Mouse (Mus musculus): ENCODE results near the gene Parp3. TPM values are rescaled to one million over a fixed set of nuclear protein-coding genes. Genes with fewer than 3 reads are reported as not detected.
"Not testable (repeated sequence)": the region's sequence is repeated elsewhere in the genome, so short reads cannot be mapped to it uniquely, and the experiment has no call there.

The Parp3 gene
- total RNA-seq (2021) = 1 to 10 TPM; 2.8 to 3.3 TPM

DNA sequence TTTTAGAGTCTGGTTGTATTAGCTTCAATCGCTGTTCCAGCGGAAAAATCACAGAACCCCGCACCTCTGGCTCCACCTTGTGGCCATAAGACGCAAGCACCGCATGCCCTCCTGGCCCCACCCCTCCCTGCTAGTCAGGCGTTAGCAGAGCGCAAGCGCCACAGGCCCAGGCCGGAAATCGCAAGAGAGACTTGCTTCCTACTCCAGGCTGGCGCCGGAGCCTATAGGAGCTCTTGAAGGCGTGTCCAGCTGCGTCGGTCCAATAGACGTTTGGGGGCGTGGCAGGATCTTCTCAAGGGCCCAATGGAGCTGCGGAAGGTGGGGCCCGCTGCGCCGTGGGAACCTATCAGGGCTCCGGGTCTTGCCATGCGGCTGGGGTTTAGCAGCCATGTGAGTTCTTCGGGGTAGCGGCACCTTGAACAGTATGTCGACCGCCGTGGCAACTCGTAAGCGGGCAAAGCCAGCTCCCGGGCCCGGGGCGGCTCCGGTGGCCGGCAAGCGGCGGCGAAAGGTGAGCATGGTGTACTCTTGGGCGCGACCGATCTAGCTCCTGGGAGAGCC lies at the start of gene Parp3:
Gene Parp3, minus strand, starts transcription at position 26 of the 561 bp plus-strand sequence.
- peak; percentile 99 for DNase-seq
- intact Hi-C loops (cut with DNase I) = no loop called here

DNA sequence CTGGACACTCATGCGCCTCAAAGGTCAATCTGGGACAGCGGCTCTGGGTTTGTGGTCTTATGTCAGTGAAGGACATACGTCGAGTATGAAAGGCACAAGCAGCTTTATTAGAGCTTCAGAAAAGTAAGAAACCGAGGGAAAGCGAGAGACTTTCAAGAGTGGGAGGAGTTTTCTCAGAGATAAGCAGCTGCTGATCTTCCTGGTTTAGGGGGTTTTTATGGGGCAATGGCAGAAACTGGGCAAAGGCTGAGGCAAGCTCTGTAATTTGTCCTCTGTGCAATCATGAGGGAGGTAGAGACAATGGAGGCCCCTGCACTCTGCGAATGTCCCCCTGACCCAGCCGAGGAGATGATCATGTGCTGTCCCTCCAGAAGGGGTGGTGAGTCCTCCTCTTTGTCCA lies 43.2 kb upstream of the Parp3 start:
- intact Hi-C loops (cut with DNase I) = no loop called here
- DNase-seq = no peak

DNA sequence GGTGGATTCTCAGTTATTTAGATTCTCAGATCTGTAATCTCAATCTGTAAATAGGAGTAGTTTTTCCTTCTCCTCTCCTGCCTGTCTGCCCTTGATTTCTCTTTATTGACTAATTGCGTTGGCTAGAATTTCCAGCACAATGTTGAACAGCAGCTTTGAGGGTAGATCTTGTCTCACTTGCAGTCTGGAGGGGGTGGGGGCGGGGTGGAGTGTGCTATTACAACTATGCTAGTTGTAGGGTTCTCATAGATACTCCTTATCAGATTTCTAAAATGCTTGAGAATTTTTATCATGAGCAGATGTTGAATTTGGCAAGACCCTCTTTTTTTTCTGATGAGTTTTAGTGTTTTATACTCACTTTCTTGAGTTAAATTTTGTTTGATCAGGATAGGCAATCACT lies 42.7 kb upstream of the Parp3 start:
- no peak for DNase-seq
- intact Hi-C loops (cut with DNase I) = no loop called here

DNA sequence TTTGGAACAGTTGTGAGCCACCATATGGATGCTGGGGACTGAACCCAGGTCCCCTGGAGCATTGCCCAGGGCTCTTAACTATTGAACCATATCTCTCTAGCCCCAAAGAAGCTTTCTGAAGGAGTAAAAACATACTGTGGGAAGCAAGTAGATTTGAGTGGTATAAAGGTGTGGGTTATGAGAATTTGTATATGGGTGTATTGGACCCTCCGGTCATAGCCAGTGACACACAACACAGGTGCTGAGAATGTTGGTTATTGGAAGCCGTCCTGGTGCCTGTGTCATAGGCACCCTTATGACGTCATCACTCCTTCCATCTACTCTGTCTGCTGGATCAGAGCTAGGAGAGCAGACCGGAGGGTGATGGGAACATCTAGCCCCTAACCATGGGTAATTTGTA lies 37.5 kb upstream of the Parp3 start, which contains the start of gene Iqcf5:
Gene Iqcf5, plus strand, starts transcription at position 301 of the 400 bp plus-strand sequence.
- intact Hi-C loops (cut with DNase I) = no loop called here
- DNase-seq = no peak

DNA sequence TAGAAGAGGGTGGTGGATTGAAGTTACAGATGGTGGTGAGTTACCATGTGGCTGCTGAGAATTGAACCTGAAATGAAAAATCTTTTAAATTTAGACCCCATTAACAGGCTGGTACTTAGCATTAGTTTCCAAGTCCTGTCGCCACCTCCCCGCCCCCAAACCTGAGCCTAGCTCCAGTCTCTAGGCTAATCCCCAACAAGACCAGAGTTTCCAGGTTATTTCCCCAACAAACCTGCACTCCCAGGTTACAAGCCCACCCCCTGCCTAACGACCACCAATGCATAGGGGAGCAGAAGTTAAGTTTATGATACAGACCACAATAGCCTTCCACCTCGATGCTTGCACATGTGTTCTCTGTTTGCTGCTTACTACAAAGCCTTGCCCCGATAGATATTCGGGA lies 36.8 kb upstream of the Parp3 start:
- intact Hi-C loops (cut with DNase I) = no loop called here

DNA sequence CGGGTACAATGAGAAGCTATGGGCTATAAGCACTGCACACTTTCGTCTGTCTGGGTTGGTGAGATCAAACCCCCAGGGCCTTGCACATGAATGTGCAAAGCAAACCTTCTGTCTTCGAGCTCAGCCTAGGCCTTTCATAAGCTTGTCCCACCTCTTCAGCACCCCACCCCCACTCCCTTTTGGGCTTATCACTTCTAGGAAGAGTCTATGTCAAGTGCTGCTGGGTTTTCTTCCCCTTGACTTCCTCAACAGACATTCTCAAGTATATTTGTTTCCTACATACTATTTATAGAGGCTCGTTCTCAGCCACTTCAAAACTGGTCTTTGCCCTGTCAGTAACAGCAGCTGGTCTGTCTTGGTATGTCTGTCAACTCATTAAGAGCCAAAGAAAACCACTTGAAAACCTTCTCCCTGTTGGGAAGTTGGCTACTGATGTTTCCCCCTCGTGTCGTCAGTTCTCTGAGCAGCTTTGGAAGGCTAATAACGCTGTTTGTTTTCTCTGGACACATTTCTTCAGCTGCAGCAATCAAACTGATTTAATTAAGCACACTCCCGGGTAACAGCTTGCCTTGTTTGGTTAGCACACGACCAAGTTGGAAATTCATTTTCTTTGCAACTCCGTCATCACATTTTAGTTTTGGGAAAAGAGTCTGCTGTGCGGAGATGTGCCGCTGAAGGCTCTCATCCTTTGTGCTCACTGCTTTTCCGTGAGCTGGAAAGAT lies 36.1 kb upstream of the Parp3 start:
- intact Hi-C loops (cut with DNase I) = no loop called here

More for the DNA sequence above, 36.8 kb upstream of the Parp3 start:
- no peak for DNase-seq

DNA sequence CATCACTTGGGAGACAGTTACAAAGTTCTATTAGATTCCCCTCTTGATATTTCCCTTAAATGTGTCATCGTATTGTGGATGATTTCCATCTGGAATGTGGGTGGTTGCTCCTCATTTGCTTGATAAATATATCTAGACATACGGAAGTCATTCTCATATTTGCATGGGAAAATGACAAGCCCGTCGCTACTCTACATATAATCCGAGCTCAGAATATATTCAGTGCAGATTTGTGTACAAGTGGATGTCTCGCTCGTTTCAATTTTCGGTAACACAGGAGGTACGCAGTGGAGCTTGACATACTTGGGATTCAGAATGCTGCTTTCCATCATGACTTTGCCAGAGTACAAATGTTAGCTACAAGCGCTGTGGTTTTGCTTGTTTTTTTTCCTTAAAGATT lies 32.6 kb upstream of the Parp3 start:
- intact Hi-C loops (cut with DNase I) = no loop called here
- DNase-seq = no peak

More for the DNA sequence above, 36.1 kb upstream of the Parp3 start:
- no peak for DNase-seq

DNA sequence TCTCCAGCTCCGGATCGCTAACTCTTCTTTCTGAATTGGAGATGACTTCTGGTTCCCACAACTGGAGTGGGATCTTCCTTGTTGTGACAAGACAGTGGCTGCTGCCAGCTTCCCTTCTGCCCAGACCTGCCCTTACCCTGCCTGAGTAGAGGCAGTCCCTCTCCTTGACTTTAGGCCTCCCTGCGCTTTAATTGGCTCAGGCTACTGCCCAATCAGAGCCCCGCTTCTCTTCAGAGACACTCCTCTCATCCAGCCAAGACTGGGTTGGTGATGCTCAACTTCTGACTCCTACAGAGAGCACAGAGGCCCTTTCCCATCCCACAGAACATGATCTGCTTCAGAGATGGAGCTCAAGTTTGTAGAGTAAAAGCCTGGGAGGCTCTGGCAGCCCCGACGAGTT lies 27.5 kb upstream of the Parp3 start:
- DNase-seq = no peak

DNA sequence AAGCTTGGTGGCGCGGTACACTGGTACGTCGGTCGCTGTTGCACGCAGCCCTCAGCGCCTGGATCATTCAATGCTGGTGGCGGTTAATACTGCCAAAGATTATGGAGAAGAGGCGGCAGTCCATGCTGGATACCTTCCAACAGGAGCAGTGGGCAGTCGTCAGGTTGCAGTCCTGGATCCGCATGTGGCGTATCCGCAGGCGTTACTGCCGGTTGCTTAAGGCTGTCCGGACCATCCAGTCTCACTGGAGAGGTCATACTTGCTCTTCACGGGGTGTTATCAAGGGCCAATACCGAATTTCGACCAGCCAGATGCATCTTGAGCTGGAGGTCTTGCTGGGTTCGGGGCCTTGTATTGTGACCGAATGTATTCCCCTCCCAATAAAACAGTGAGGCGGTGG lies 25.1 kb upstream of the Parp3 start:
- intact Hi-C loops (cut with DNase I) = no loop called here
- no peak for DNase-seq

More for the DNA sequence above, 27.5 kb upstream of the Parp3 start:
- intact Hi-C loops (cut with DNase I) = no loop called here

DNA sequence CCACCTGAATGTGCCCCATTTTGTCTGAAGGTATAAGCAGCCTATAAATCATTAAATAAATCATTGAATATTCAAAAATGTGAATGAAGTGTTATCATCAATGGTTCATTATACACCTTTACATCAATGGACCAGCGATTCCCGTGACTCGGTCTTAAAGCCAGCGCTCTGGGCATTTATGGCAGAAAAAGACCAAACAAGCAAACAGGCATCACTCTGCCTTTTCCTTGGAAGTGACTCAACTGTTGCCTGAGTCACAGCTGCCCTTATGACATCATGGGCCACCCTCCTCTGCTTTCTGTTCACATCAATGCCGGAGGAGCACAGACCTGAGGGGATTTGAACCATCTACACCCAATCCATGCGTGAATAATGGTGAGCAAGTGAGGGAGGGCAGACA lies 22.9 kb upstream of the Parp3 start, which contains the start of gene Iqcf1:
Gene Iqcf1, plus strand, starts transcription at position 301 of the 400 bp plus-strand sequence.
- intact Hi-C loops (cut with DNase I) = no loop called here
- DNase-seq = no peak

DNA sequence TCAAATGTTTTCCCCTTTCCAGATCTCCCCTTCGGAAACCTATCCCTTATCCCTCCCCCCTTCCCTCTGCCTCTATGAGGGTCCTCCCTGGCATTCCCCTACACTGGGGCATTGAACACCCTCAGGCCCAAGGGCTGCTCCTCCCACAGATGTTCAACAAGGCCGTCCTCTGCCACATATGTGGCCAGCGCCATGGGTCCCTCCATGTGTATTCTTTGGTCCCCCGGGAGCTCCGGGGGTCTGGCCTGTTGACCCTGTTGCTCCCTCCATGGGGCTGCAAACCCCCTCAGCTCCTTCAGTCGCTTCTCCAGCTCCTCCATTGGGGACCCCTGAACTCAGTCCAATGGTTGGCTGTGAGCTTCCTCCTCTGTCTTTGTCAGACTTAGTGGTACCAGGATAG lies 10.9 kb upstream of the Parp3 start:
- intact Hi-C loops (cut with DNase I) = not testable (repeated sequence)

DNA sequence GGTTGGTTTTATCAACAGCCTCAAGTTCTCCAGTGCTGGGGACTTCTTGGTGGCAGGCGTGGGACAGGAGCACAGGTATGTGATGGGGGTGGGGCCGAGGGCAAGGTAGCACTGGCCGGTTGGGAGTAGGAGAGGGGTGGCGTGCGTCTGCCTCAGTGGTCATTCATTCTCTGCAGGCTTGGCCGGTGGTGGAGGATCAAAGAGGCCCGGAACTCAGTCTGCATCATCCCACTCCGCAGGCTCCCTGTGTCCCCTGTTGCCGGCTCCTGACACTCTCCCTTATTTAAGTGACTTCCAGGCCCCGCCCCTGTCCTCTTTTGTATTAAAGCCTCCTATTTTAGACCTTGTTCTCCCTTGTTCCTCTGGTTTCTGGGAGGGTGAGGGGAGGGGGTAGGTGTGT lies 8.3 kb upstream of the Parp3 start:
- intact Hi-C loops (cut with DNase I) = no loop called here
- no peak for DNase-seq

More for the DNA sequence above, 10.9 kb upstream of the Parp3 start:
- not testable (repeated sequence) for DNase-seq

DNA sequence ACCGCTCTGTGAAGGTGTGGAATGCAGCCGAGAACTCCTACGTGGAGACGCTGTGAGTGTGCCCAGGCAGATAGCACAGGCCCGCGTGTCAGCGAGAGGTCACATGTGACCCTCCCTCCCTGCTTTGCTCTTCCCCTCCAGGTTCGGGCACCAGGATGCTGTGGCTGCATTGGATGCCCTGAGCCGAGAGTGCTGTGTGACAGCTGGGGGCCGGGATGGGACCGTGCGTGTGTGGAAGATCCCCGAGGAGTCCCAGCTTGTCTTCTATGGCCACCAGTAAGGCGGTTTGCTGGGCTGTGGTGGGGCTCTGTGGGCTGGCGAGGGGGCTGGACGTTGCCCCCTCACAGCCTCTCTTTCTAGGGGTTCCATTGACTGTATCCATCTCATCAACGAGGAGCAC lies 6.9 kb upstream of the Parp3 start:
- intact Hi-C loops (cut with DNase I) = no loop called here
- no peak for DNase-seq

DNA sequence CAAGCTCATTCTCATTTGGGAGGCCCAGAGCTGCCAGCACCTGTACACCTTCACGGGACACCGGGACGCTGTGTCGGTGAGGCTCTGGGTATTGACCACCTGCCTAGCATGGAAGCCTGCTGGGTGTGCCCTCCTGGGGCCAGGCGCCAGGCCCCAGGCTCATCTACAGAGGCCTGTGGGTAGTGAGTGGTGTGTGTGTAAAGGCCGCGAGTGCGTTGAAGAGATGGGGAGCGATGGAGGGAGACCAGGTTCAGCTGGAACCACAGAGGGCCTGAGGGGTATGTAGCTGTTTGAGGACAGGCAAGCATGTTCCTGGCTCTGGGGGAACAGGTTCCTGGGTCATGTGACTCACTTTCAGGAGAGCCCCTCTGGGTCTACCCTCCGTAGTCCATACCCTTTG lies 6.4 kb upstream of the Parp3 start:
- DNase-seq = no peak
- intact Hi-C loops (cut with DNase I) = no loop called here

DNA sequence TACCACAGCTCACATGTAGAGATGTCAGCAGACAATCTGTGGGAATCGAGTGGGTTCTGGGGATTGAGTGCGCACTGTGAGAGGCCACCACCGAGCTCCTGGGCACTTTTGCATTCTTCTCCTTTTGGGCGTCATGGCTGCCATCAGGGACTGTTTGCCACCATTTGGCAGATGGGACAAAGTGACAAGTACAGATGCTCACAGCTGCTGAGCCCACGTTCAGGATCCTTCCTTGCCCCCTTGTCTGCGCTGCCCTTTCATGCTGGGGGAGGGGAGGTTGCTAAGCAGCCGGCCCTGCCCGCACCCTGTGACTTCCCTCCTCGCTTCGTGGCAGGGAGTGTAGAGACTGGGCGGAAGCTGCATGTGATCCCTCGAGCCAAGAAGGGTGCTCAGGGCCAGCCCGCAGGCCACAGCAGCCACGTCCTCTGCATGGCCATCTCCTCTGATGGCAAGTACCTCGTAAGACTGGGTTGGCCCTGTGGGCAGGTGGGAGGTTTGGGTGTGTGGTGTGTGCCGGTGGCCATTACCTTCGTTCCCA lies 5.9 kb upstream of the Parp3 start:
- intact Hi-C loops (cut with DNase I) = no loop called here
- DNase-seq = no peak

DNA sequence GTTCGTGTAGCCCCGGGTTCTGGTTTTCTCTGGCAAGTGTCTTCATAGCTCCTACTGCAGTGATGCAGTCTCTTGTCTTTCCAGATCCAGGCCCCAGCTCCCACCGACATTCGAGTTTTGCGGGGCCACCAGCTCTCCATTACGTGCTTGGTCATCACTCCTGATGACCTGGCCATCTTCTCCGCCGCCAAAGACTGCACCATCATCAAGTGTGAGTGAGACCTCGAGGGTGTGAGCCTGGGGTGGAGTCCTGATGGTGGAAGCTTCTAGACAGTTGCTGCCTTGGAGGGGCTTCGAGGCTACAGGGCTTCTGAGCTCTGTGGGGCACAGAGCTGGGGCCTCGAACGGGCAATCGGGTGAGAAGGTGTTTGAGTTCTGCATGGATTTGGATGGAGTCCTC lies 4.9 kb upstream of the Parp3 start:
- intact Hi-C loops (cut with DNase I) = no loop called here
- no peak for DNase-seq

DNA sequence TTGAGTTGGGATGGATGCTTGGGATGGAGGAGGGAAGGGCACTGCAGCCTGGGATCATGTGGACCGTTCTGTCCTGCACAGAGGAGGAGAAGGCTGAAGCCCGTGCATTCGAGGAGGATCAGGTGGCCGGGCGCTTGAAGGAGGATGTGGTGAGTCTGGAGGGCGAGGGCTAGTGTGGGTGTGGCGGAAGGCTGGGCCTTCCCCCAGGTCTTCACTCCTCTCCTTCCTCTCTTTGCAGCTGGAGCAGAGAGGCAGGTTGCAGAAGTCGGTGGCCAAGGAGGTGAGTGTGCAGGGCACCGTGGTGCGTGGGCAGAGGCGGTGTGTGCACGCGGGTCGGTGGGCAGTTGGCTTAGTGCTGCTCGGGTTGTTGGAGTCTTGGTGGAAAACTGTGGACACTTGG lies 4.3 kb upstream of the Parp3 start:
- DNase-seq = no peak
- intact Hi-C loops (cut with DNase I) = no loop called here

DNA sequence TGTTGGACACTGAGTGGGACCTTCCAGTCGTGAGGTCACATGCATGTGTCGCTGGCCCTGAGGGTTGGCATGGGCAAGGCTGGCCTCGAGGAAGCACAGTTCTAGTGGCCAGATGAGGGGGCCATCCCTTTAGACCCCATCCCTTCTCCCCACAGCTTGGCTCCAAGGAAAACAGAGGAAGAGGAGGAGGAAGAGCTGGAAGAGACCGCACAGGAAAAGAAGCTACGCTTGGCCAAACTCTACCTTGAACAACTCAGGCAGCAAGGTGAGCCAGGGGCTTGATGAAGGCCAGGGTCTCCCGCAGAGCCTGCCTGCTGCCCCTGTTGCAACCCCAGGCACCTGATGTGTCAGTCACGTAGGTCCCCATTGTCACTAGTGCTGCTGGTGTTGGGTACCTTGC lies 3.8 kb upstream of the Parp3 start:
- intact Hi-C loops (cut with DNase I) = no loop called here
- DNase-seq = no peak

DNA sequence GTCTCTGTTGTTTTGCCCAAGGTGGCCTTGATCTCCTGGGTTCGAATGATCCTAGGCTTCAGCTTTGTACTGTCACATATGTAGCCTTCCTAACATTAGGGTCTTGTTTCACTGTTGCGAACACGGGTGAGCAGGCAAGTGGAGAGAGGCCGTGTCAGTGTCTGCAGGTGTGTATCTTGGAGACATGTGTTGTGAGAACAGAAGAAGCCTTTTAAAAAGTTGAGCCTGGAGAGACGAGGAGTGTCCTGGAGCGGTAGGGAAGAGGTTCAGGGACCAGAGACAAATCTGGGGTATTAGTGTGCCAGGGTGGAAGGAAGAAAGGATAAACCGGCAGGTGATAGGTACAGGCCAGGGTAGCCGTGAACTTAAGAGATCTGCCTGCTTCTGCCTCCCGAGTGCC lies 1.4 kb upstream of the Parp3 start:
- intact Hi-C loops (cut with DNase I) = no loop called here
- no peak for DNase-seq

DNA sequence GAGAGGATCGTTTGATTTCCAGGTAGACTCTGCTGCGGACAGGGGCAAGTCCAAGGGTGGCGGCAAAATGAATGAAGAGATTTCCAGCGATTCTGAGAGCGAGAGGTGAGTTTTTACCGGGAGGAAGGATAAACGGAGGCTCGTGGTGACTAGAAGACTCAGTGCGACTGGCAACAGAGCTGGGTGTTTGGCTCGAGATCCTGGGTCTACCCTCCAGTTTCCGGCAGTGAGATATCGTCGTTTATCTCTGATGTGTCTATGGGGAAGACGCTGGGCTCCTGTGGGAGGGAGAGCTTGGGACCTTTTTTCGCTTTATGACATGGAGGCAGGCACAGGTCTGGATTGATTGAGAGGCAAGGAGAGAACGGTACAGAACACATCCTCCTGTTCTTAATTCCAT lies 900 bp upstream of the Parp3 start:
- intact Hi-C loops (cut with DNase I) = no loop called here
- no peak for DNase-seq

DNA sequence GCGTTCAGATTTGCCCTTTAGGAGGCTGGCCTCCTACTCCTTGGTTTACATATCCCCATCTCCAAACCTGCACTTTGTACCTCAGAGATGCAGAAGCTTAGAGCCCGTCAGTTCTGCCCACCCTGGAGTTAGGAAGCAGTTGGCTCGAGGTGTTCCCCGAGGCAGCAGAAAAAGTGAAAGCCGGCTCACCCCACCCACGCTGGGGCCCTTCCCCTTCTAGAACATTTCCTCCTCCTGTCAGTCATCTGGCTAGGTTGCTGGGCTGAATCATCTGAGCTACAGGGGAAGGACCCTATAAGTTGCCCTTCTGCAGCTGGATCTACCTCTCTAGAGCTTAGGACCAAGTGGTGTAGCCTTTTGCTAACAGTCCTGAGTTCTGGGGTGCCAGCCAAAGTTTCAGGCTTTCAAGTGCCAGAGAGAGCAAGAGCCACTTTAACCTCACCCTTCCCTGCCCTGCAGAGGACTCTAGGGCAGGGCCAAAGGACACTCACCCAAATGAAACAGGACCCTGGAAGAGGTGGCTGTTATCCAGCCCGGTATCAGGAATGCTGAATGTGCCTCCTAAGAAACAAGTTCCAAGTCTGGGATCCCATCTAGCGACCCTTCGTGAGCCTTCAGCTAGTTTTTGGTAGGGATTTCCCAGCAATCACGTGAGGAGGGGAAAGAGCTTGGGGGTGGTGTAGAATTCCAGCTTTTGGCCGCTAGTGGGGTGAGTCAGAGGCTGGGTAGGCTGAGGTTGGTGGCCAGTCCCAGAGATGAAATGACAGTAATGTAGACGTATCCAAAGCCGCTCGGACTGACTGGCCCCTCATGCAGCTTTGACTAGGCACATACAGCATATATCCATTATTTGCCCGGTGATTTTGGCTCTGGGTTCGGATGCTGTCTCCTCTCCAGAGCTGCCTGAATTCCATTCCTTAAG lies 486 bp downstream of the Parp3 start:
- DNase-seq = no peak

More for the DNA sequence above, 486 bp downstream of the Parp3 start:
- intact Hi-C loops (cut with DNase I) = no loop called here
